7 mouse cellular contexts compared by ENCODE assay signal in the genomic region with DNA sequence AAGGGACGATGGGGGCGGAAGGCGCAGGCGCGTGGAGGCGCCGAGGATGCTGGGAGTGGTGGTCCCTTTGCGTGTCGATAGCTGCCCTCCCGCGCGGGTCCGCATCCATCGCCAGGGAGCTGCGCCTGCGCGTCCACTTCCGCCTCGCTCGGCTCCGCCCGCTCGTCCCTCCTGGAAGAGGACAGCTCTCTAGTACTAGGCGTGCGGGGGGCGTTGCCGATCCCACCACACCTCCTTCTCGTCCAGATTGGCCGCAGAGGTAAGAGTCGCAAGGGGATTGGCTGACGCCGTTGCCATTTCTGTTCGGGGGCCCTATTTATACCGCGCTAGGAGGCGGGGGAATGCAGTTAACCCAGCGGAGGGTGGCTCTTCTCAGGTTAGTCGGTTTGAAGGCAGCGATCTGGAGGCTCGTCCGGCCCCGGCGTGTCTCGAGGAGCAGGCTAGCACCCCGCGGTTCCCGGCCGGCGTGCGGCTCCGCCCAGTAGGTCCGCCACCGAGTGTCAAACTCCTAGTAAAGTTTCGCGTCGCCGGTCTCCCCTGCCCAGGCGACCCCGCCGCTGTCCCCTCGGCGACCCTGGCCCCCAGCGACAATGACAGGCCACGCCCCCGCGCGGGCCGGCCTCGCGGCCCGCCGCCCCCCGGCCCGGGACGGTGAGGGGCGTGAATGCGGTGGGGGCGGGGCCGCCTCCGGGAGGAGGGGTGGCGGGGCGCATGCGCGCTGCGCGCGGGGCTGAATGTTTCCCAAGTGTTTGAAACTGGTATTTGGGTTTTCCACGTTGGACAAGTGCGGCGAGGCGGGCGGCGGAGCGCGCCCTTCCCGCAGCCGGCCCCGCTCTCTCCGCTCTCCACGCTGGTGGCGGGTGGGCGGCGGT. TPM values are rescaled to one million over a fixed set of nuclear protein-coding genes. Genes with fewer than 3 reads are reported as not detected.
A peak's percentile ranks its signal among the peaks of the same experiment; 100 is the strongest.
DNase-seq lines count a peak whose midpoint lies in the region; ATAC-seq lines count a peak whose summit lies in the region.

No protein-coding gene starts in this region.

- DNase-seq in adrenal gland, adult 2 months = peak; percentile 99
- DNase-seq in embryo, embryonic 11.5 days (ENCODE audit: low read depth, low spot score) = peak; percentile 99
- peak; percentile 96 to 98 for DNase-seq in gastrocnemius, postnatal 36 days
- DNase-seq in left cerebral cortex, postnatal 25 days (ENCODE audit: low spot score in 2 of 2) = peak; percentile 100
- DNase-seq in midbrain, embryonic 10.5 days (ENCODE audit: low spot score) = peak; percentile 99
- DNase-seq in right cerebral cortex, postnatal 4 days = peak; percentile 98

- H3K4me3 ChIP-seq in intestine, embryonic 15.5 days (replicated peaks) = peak overlapping the region; percentile 92
- H3K4me3 ChIP-seq in midbrain, embryonic 10.5 days = peak overlapping the region; percentile 96

- peak overlapping the region; percentile 94 for H3K9ac ChIP-seq in intestine, embryonic 15.5 days

- H3K4me2 ChIP-seq in intestine, embryonic 15.5 days (replicated peaks) = peak overlapping the region; percentile 82

- intact Hi-C loops in gastrocnemius, postnatal 36 days (cut with DNase I) = no loop called here
- intact Hi-C loops in left cerebral cortex, postnatal 25 days (cut with DNase I) = loop anchor here (2.0 to 5.0 kb wide), 2 partner anchors 79 to 146 kb away; partner anchors contain the start of genes 1700016D06Rik and Ankrd10

- WGBS in intestine, embryonic 15.5 days = under 1% methylated on average over 103 of the region's 103 CpGs
- WGBS in midbrain, embryonic 10.5 days = under 1% methylated on average over 103 of the region's 103 CpGs

- H3K27me3 ChIP-seq in intestine, embryonic 15.5 days (replicated peaks) = no peaks in the 10 kb centered on the region
- no peaks in the 10 kb centered on the region for H3K27me3 ChIP-seq in midbrain, embryonic 10.5 days (ENCODE audit: low read depth, poor library complexity, severe bottlenecking)

- peak; percentile 87 for ATAC-seq in intestine, embryonic 15.5 days

- H3K27ac ChIP-seq in intestine, embryonic 15.5 days = peak overlapping the region; percentile 99
- peak overlapping the region; percentile 99 for H3K27ac ChIP-seq in midbrain, embryonic 10.5 days (replicated peaks)

- peaks cover 18% of the 10 kb centered on the region for H3K4me1 ChIP-seq in intestine, embryonic 15.5 days (replicated peaks)
- peaks cover 36% of the 10 kb centered on the region for H3K4me1 ChIP-seq in midbrain, embryonic 10.5 days

- H3K36me3 ChIP-seq in intestine, embryonic 15.5 days = no peaks in the 10 kb centered on the region
- H3K36me3 ChIP-seq in midbrain, embryonic 10.5 days = peaks cover 8% of the 10 kb centered on the region

- no peaks in the 10 kb centered on the region for H3K9me3 ChIP-seq in intestine, embryonic 15.5 days
- H3K9me3 ChIP-seq in midbrain, embryonic 10.5 days (replicated peaks) = no peaks in the 10 kb centered on the region

RNA-seq across cellular contexts. Expression of gene Ing1, which starts 0.6 kb away (rescaled TPM):
- 10 to 100 TPM; 36.2 to 40.3 TPM for total RNA-seq in adrenal gland, adult 2 months (2021)
- 8.8 and 9.8 TPM in 2 replicates for polyA plus RNA-seq in adrenal gland, adult 2 months (2012; rRNA removed)
- 10 to 100 TPM; 12.0 to 15.0 TPM for total RNA-seq in gastrocnemius, postnatal 36 days (2021)
- polyA plus RNA-seq in intestine, embryonic 15.5 days (2015; fragmentation: Nextera tagmentation; extraction: Ambion mirVana) = 34.2 and 35.0 TPM in 2 replicates
- total RNA-seq in left cerebral cortex, postnatal 25 days (2021) = 10 to 100 TPM; 44.9 to 45.3 TPM
- polyA plus RNA-seq in midbrain, embryonic 10.5 days (2016; fragmentation: Nextera tagmentation; extraction: Ambion mirVana) = 31.2 and 34.0 TPM in 2 replicates

RNA-seq across cellular contexts. Expression of gene Cars2, which starts 5.4 kb away (rescaled TPM):
- total RNA-seq in adrenal gland, adult 2 months (2021) = 10 to 100 TPM; 48.0 to 58.2 TPM
- 82.1 and 91.7 TPM in 2 replicates for polyA plus RNA-seq in adrenal gland, adult 2 months (2012; rRNA removed)
- 10 to 100 TPM; 13.8 to 14.2 TPM for total RNA-seq in gastrocnemius, postnatal 36 days (2021)
- polyA plus RNA-seq in intestine, embryonic 15.5 days (2015; fragmentation: Nextera tagmentation; extraction: Ambion mirVana) = 26.2 and 33.1 TPM in 2 replicates
- total RNA-seq in left cerebral cortex, postnatal 25 days (2021) = 10 to 100 TPM; 19.2 to 19.6 TPM
- polyA plus RNA-seq in midbrain, embryonic 10.5 days (2016; fragmentation: Nextera tagmentation; extraction: Ambion mirVana) = 18.7 and 19.9 TPM in 2 replicates

RNA-seq across cellular contexts. Expression of gene Naxd, which starts 58.6 kb away (rescaled TPM):
- total RNA-seq in adrenal gland, adult 2 months (2021) = 10 to 100 TPM; 67.2 to 75.3 TPM
- 103 and 114 TPM in 2 replicates for polyA plus RNA-seq in adrenal gland, adult 2 months (2012; rRNA removed)
- 10 to 100 TPM; 25.2 to 27.7 TPM for total RNA-seq in gastrocnemius, postnatal 36 days (2021)
- 94.4 and 101 TPM in 2 replicates for polyA plus RNA-seq in intestine, embryonic 15.5 days (2015; fragmentation: Nextera tagmentation; extraction: Ambion mirVana)
- total RNA-seq in left cerebral cortex, postnatal 25 days (2021) = 10 to 100 TPM; 51.0 to 55.9 TPM
- 114 and 116 TPM in 2 replicates for polyA plus RNA-seq in midbrain, embryonic 10.5 days (2016; fragmentation: Nextera tagmentation; extraction: Ambion mirVana)

Comparison
In these comparisons a context has a peak if more than half of its experiments do, and no peak if none do; other contexts are left out.
1. Peak in every context shown above with its lines: DNase-seq, ATAC-seq, H3K4me3 ChIP-seq and H3K27ac ChIP-seq.